Mouse (Mus musculus) liver, adult 10 weeks (tissue): ENCODE data around the gene Rbm10. TPM values are rescaled to one million over a fixed set of nuclear protein-coding genes. Genes with fewer than 3 reads are reported as not detected.

Experiments
- polyA plus RNA-seq: library from polyadenylated mRNA; stranded (reverse); fragments of 350-450 nt; fragmentation: Illumina TruSeq; extraction: RNeasy Lipid Tissue Mini Kit (QIAGEN cat#74804); gene quantifications from one replicate; pipeline ENCODE4 v1.2.3, GENCODE M21; 2014; ENCODE audit warnings: low read depth, low replicate concordance

Rbm10 gene
- polyA plus RNA-seq = 4.8 TPM

GRCm38 (mm10) chrX:20617176-20617902, at the start of gene Rbm10, which contains the start of gene Ndufb11:
Gene Rbm10 (plus strand): TSS chrX:20617503.
Gene Ndufb11 (minus strand): TSS chrX:20617619.

GRCm38 (mm10) chrX:20658026-20658652, 40.8 kb downstream of the Rbm10 start, which contains the start of gene Uba1:
Gene Uba1 (plus strand): TSS chrX:20658326.

GRCm38 (mm10) chrX:20687519-20688067, 70.3 kb downstream of the Rbm10 start, which contains the start of gene Cdk16:
Gene Cdk16 (plus strand): TSS chrX:20687954.

Other genes starting within 250 kb of the Rbm10 start
- 4.2 TPM for gene Jade3, start 191.8 kb upstream of the Rbm10 start, polyA plus RNA-seq
- 4,203 TPM for gene Rgn, start 67.7 kb upstream of the Rbm10 start, polyA plus RNA-seq
- 62.3 TPM for gene Ndufb11, start 116 bp downstream of the Rbm10 start, polyA plus RNA-seq
- gene Uba1, start 40.8 kb downstream of the Rbm10 start, polyA plus RNA-seq = 70.6 TPM
- gene Cdk16, start 70.5 kb downstream of the Rbm10 start, polyA plus RNA-seq = 7.8 TPM
- 0.32 TPM for gene Usp11, start 86.4 kb downstream of the Rbm10 start, polyA plus RNA-seq
- gene Araf, start 180.3 kb downstream of the Rbm10 start, polyA plus RNA-seq = 32.1 TPM